In genomic region chr11:90250189-90250588, GRCm38 (mm10) we compare ENCODE assay signal across 8 mouse cellular contexts. TPM values are rescaled to one million over a fixed set of nuclear protein-coding genes. Genes with fewer than 3 reads are reported as not detected.
DNase-seq lines count a peak whose midpoint lies in the region; ATAC-seq lines count a peak whose summit lies in the region.

No protein-coding gene starts in this region.

- H3K36me3 ChIP-seq in kidney, embryonic 14.5 days (ENCODE audit: control insufficient read depth, insufficient read depth, low read length) = no peaks in the 10 kb centered on the region
- H3K36me3 ChIP-seq in forebrain, embryonic 15.5 days = no peaks in the 10 kb centered on the region
- H3K36me3 ChIP-seq in neural tube, embryonic 14.5 days (ENCODE audit: control insufficient read depth, insufficient read depth, low read length) = no peaks in the 10 kb centered on the region

- peak overlapping the region; percentile 91 for H3K9ac ChIP-seq in kidney, embryonic 14.5 days (ENCODE audit: low read depth, low read length)
- H3K9ac ChIP-seq in forebrain, embryonic 15.5 days (replicated peaks) = peak overlapping the region; percentile 96
- H3K9ac ChIP-seq in neural tube, embryonic 14.5 days (replicated peaks; ENCODE audit: low read depth, low read length) = peak overlapping the region; percentile 96

- H3K4me3 ChIP-seq in kidney, embryonic 14.5 days (ENCODE audit: low read length) = peak overlapping the region; percentile 79
- peak overlapping the region; percentile 92 for H3K4me3 ChIP-seq in forebrain, embryonic 15.5 days
- peak overlapping the region; percentile 80 for H3K4me3 ChIP-seq in neural tube, embryonic 14.5 days (ENCODE audit: low read depth, low read length)

- H3K27me3 ChIP-seq in kidney, embryonic 14.5 days (ENCODE audit: control insufficient read depth, insufficient read depth, low read length) = no peaks in the 10 kb centered on the region
- H3K27me3 ChIP-seq in forebrain, embryonic 15.5 days = no peaks in the 10 kb centered on the region
- no peaks in the 10 kb centered on the region for H3K27me3 ChIP-seq in neural tube, embryonic 14.5 days (ENCODE audit: control insufficient read depth, insufficient read depth, low read length)

- peak overlapping the region; percentile 56 for H3K4me2 ChIP-seq in kidney, embryonic 14.5 days (replicated peaks; ENCODE audit: low read depth, low read length)
- peak overlapping the region; percentile 75 for H3K4me2 ChIP-seq in forebrain, embryonic 15.5 days (replicated peaks)
- H3K4me2 ChIP-seq in neural tube, embryonic 14.5 days (ENCODE audit: low read depth, low read length) = peak overlapping the region; percentile 85

- no peak for DNase-seq in kidney, adult 9 months
- peak; percentile 31 for DNase-seq in adipocyte (ENCODE audit: low spot score)
- peak; percentile 19 to 46 for DNase-seq in kidney, postnatal 25 days
- DNase-seq in ovary, adult 18-20 months (ENCODE audit: low spot score) = no peak
- no peak for DNase-seq in ovary, postnatal 14 days (ENCODE audit: low spot score)

- H3K27ac ChIP-seq in kidney, embryonic 14.5 days (ENCODE audit: low read depth, low read length) = no peak overlapping the region
- peak overlapping the region; percentile 93 for H3K27ac ChIP-seq in forebrain, embryonic 15.5 days (replicated peaks)
- peak overlapping the region; percentile 92 for H3K27ac ChIP-seq in neural tube, embryonic 14.5 days (ENCODE audit: low read depth, low read length)

- ATAC-seq in kidney, embryonic 14.5 days (ENCODE audit: low FRiP score, low TSS enrichment) = no peak
- no peak for ATAC-seq in forebrain, embryonic 15.5 days (replicated peaks)
- ATAC-seq in neural tube, embryonic 14.5 days (ENCODE audit: low read depth) = no peak

- peaks cover 7% of the 10 kb centered on the region; the same call in 1 of the 2 replicates for H3K4me1 ChIP-seq in kidney, embryonic 14.5 days (ENCODE audit: control insufficient read depth, insufficient read depth, low read length)
- H3K4me1 ChIP-seq in forebrain, embryonic 15.5 days = peaks cover 36% of the 10 kb centered on the region
- 0 out of 2 replicates have a peak, but pooled peaks cover 10% of the 10 kb centered on the region for H3K4me1 ChIP-seq in neural tube, embryonic 14.5 days (ENCODE audit: control insufficient read depth, insufficient read depth, low read length)

- no peaks in the 10 kb centered on the region for H3K9me3 ChIP-seq in kidney, embryonic 14.5 days (ENCODE audit: control insufficient read depth, low read length)
- no peaks in the 10 kb centered on the region for H3K9me3 ChIP-seq in forebrain, embryonic 15.5 days
- no peaks in the 10 kb centered on the region for H3K9me3 ChIP-seq in neural tube, embryonic 14.5 days (ENCODE audit: control insufficient read depth, low read length)

- 2% methylated on average over 9 of the region's 9 CpGs for WGBS in kidney, embryonic 14.5 days
- under 1% methylated on average over 9 of the region's 9 CpGs for WGBS in forebrain, embryonic 15.5 days
- under 1% methylated on average over 9 of the region's 9 CpGs for WGBS in neural tube, embryonic 14.5 days

RNA-seq across cellular contexts. Expression of gene Mmd, which starts 0.9 kb away (rescaled TPM):
- polyA plus RNA-seq in kidney, embryonic 14.5 days (2014; fragmentation: Nextera tagmentation; extraction: Ambion mirVana) = 25.5 and 25.6 TPM in 2 replicates
- polyA plus RNA-seq in forebrain, embryonic 15.5 days (2015; fragmentation: Nextera tagmentation; extraction: Ambion mirVana) = 91.7 and 94.3 TPM in 2 replicates
- 80.6 and 94.1 TPM in 2 replicates for polyA plus RNA-seq in neural tube, embryonic 14.5 days (2014; fragmentation: Nextera tagmentation; extraction: Ambion mirVana)

Comparison
In these comparisons a context has a peak if more than half of its experiments do, and no peak if none do; other contexts are left out.
1. DNase-seq: peak in adipocyte (single experiment) and kidney, postnatal 25 days (2 of 2); none in kidney, adult 9 months (single experiment), ovary, adult 18-20 months (single experiment) and ovary, postnatal 14 days (single experiment).
2. Peak in every context shown above with its lines, with median percentiles within 50 percentile points of each other: H3K4me2 ChIP-seq, H3K4me3 ChIP-seq and H3K9ac ChIP-seq.